Mouse (Mus musculus) left cerebral cortex, adult 2 months (tissue): Measurements from ENCODE around the gene Mad2l2. TPM values are rescaled to one million over a fixed set of nuclear protein-coding genes. Genes with fewer than 3 reads are reported as not detected.
A peak's percentile ranks its signal among the peaks of the same experiment; 100 is the strongest.

Source experiments
- DNase-seq, 2 experiments: peaks; one replicate each; pipeline ENCODE4 v3.0.0; 2021 to 2022; ENCODE audit warnings: low spot score in 2 of 2, mixed read lengths in 1 of 2; ENCODE audit errors: extremely low spot score in 1 of 2
- H3K27ac ChIP-seq: fragments of 200-600 bp; 2 replicates; pipeline ENCODE4 v1.8.1; 2022
- H3K4me3 ChIP-seq: fragments of 200-600 bp; 2 replicates; pipeline ENCODE4 v1.8.1; 2022
- CTCF ChIP-seq: fragments of 200-600 bp; IDR thresholded peaks from 2 replicates; pipeline ENCODE4 v1.8.1; 2022; ENCODE audit warnings: antibody characterized with exemption, mild to moderate bottlenecking, moderate library complexity
- intact Hi-C: fragments of 180-260 bp; cut with DNase I; formaldehyde crosslinking; loops from one replicate; pipeline ENCODE4 v1.15.1; 2025
- total RNA-seq, 2 experiments: library from RNA; stranded (reverse); gene quantifications; 2 replicates each; pipeline ENCODE4 v1.2.3; 2021

Mad2l2 gene
- total RNA-seq, 2 experiments from 2014 or later: 14.2 to 16.1 TPM

- no peak for DNase-seq
- no peak overlapping the region for H3K27ac ChIP-seq
- intact Hi-C loops: no loop called here
- H3K4me3 ChIP-seq: no peak overlapping the region
- no peak for TF ChIP-seq CTCF
These were observed 41.0 kb upstream of the Mad2l2 start for GRCm38 (mm10) chr4:148089166-148089565.

- Histone ChIP-seq H3K27ac (no peak overlapping the region), H3K4me3 (no peak overlapping the region)
- DNase-seq: no peak
- intact Hi-C loops: no loop called here
- no peak for TF ChIP-seq CTCF
These were observed 39.0 kb upstream of the Mad2l2 start for GRCm38 (mm10) chr4:148091181-148091580.

DNA sequence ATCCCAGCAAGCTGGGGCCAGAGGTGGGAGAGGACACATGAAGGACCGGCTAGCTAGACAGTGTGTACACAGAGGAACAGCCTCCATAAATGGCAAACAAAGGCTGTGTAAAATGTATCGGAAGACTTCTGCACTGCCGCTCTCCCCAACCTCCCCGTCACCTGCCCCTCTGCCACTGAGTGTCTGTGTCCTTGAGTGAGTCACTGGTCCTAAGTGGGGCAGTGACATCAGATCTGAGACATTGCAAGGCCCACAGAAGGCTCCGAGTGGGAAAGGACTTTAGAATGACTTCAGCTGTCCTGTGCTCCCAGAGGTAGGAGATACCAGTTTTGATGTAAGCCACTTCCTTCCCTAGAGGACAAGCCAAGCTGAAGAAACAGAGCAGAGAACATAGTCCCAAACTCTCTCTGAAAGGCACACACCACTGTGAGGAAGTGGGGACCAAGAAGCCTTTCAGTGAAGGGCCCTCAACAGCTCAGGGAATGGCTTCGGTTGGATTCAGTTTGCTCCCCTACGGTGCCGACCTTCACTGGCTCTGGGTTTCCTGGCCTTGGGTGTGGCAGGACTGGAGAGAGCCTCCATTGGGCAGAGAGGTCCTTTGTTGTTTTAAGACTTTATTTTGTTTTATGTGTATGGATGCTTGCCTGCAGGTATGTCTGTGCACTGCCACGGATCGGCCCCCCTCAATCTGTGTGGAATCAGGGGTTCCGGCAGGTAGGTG, 37.5 kb upstream of the Mad2l2 start:
- Histone ChIP-seq H3K27ac (no peak overlapping the region), H3K4me3 (no peak overlapping the region)
- intact Hi-C loops: no loop called here
- DNase-seq: no peak
- no peak for TF ChIP-seq CTCF

DNA sequence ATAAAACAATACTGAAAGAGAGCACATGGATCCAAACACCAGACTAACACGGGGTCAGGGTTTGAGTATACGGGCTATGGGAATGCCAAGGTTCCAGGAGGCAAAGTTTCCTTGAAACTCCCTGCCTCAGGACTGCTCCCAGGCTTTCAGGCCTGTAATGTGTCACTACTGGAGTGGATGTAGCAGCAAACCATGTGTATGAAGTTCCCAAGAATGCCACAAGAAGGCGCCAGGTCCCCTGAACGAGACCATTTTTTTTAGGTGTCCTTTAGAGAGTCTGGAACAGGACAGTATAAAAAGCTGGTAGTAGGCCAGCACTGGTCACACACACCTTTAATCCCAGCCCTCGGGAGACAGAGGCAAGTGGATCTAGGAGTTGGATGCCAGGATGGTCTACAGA, 36.0 kb upstream of the Mad2l2 start:
- no peak for DNase-seq
- intact Hi-C loops: no loop called here
- TF ChIP-seq CTCF: peak; percentile 6
- no peak overlapping the region for H3K27ac ChIP-seq
- no peak overlapping the region for H3K4me3 ChIP-seq

DNA sequence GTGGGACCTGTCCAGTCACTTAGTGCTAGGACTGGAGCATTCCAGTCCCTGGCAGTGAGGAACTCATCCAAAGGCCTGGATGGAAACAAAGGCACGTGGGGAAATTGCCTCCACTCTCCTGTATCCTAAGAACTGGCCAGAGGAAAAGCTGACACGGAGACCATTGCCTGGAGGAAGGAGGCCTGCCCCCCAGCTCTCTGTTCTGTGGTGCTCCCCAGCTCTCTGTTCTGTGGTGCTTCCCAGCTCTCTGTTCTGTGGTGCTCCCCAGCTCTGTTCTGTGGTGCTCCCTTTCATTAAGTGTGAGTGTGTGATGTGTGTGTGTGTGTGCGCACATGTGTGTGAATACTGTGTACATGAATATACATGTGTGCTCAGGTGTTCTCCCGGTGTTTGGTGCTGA, 35.1 kb upstream of the Mad2l2 start:
- intact Hi-C loops: no loop called here
- no peak for DNase-seq
- Histone ChIP-seq H3K27ac (no peak overlapping the region), H3K4me3 (no peak overlapping the region)
- TF ChIP-seq CTCF: no peak

DNA sequence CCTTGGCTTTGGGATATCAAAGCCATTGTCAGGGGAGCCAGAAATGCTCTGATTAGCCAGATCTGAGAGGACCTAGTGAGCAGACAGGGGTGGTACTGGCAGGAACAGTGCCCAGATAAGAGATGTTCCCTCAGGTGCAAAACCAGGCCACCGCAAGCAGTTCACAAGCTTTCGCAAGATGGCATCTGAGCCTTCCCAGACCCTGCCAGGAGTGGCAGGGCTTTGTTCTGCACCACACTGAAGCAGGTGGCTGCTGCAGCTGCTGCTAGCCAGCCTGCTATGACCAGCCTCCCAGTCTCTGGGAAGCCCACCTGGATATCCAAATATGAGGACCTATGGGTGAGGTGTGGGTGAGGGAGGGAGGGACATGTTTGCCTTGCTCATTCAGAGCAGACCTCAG, 32.2 kb upstream of the Mad2l2 start:
- H3K27ac ChIP-seq: no peak overlapping the region
- intact Hi-C loops: no loop called here
- H3K4me3 ChIP-seq: no peak overlapping the region
- TF ChIP-seq CTCF: no peak
- no peak for DNase-seq

- Histone ChIP-seq H3K27ac (no peak overlapping the region), H3K4me3 (no peak overlapping the region)
- no peak for TF ChIP-seq CTCF
- intact Hi-C loops: no loop called here
- no peak for DNase-seq
These were observed 31.5 kb upstream of the Mad2l2 start for GRCm38 (mm10) chr4:148098666-148099065.

DNA sequence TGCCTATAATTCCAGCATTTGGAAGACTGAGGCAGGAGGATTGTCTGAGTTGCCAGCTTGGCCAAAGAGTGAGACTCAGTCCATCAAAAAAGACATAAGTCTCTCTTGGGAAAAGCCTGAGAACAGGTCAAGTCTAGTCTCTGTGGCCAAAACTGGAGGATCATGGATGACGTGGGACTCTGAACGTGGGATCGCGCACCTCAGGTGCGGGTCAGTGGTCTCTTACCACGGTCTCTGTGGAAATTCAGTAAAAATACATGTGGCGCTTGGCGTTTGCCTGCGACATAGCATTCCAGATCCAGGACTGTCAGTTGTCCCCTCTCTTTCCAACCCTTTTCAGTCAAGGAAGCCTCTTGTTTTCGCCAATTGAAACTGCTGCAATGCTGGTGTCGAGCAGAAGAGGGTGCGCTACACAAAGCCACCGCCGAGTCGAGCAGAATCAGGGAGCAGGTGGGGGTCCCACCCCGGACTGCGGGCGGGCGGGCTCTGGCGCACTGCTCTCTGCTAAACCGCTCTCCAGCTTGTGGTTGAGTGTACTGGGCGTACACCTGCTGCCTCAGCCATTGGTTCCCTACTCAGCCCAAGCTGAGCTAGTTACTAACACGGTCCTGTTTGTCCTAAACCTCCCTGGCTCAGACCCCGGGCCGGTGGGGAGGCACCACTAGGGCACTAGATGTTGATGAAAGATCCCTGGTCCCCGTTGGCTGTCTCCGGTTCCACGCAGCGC, 28.2 kb upstream of the Mad2l2 start:
- DNase-seq: peak; percentile 71 to 77
- Histone ChIP-seq H3K4me3 (peak overlapping the region; percentile 38), H3K27ac (no peak overlapping the region; the same call in 1 of the 2 replicates)
- intact Hi-C loops: no loop called here
- peak; percentile 74 for TF ChIP-seq CTCF

DNA sequence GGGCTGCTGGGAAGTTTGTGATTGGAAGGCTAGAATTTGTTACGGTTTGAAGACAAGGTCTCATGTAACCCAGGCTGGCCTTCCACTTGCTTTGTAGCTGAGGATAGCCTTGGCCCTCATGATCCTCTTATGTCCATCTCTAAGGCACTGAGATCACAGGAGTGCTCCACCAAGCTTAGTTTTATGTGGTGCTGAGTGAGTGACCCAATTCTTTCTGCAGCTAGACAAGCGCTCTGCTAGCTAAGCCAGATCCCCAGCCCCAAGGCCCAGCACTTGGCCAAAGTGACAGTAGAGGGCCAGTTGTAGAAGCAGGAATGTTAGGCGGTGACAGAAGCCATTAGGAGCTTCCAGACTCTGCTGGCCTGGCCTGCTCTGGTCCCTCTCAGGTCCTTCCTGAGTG, 26.0 kb upstream of the Mad2l2 start:
- intact Hi-C loops: no loop called here

DNA sequence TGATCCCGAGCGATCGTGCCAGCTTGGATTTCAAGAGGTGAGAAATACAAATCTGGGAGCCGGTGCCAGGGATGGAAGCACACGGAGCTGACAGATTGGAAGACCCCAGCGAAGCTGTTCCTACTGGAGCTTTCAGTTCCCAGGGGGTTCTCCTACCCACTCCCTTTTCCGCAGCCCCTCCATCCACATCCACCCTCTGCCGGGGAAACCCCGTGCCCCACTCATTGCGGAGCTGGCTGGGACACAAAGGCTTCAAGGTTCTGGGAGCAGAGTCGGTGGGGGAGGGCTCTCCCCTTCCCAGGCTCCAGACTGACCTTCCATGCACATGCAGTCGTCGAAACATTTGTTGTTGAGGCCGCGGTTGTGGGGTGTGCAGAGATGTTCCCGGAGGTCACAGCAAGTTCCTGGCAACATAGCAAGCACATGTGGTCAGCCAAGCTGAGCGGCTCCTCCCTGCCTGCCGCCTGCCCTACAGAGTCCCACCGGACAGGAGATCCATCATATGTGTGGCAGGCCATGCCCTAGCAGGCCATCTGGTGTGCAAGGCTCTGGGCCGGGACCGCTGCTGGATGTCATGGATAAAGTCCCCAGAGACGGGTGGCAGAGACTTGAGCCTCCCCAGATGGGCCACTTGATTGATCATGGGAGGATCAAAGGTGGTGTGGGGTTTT, 22.4 kb upstream of the Mad2l2 start:
- no peak for DNase-seq
- TF ChIP-seq CTCF: no peak
- H3K27ac ChIP-seq: no peak overlapping the region
- no peak overlapping the region for H3K4me3 ChIP-seq
- intact Hi-C loops: no loop called here

More for the DNA sequence above, 26.0 kb upstream of the Mad2l2 start:
- DNase-seq: no peak
- Histone ChIP-seq H3K4me3 (no peak overlapping the region), H3K27ac (no peak overlapping the region)
- no peak for TF ChIP-seq CTCF

GRCm38 (mm10) chr4:148108565-148109100, 21.6 kb upstream of the Mad2l2 start:
- Histone ChIP-seq H3K4me3 (no peak overlapping the region), H3K27ac (no peak overlapping the region)
- intact Hi-C loops: no loop called here
- no peak for DNase-seq
- TF ChIP-seq CTCF: no peak

DNA sequence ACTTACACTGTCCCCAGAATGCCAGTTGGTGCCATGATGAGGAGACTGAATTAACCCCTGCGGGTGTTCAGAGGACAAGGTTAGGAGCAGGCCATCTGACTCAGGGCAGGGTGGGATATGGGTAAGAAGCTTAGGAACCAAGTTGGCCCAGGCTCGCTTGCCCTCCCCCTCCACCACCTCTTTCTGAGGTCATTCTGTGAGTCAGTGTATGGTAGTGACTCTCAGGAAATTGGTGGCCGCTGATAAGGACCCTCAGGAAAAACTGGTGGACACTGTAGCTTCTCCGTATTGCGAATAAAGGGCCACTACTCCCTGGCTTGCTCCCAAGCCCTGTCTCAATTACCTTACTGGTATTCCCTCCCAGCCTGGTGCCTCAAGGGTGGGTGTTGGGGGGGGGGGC, 21.0 kb upstream of the Mad2l2 start:
- DNase-seq: no peak
- Histone ChIP-seq H3K4me3 (no peak overlapping the region), H3K27ac (no peak overlapping the region)
- intact Hi-C loops: no loop called here
- TF ChIP-seq CTCF: no peak
